Mouse (Mus musculus) right cerebral cortex, postnatal 25 days (tissue): Measurements from ENCODE around the gene Npr3.
A peak's percentile ranks its signal among the peaks of the same experiment; 100 is the strongest.

ENCODE experiments used
- DNase-seq: peaks from one replicate; pipeline ENCODE4 v3.0.0; 2022

The Npr3 gene

DNA sequence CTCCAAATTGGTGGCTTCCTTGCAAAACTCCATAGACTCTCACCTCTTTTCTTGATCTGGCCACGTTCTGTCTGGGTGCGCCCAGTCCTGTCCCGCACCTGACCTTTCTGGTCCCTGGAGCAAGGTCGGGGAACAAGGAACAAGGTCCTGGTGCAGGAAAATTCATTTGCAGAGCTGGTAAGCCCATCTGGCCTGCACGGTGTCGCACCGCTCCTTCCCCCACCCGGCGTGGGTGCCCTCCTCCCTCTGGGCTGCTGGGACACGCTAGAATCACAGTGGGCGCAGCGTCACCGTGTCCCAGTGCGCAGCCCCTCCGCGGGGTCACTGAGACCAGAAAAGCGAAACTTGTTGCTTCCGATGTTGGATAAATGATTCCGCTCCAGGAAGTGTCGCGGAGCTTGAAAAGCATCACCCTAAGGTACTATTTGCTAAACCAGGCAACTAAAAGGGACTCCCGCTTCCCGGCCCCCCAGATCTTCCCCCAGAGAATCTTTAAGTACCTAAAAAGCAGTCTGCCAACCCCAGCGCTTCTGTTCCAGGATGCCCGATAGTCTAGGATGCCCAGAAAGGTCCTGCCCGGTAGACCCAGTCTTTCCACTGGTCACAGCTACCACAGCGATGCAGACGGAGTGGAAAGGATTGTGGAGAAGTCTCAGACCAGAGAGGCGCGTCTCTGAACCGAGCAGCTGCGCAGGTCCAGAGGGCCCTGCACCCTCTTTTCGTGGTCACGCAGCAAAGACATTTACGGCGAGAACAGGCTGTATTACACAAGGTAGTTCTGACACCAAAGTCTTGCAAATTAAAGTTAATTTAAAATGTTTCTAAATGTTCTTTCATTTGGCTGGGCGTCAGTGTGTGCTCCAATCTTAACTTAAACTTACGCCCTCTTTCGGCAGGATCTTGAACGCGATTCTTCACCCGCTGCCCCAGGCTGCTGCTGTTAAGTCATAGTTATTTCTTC, at the start of gene Npr3:
TSS of gene Npr3 (minus strand) at position 717 of the 961 bp plus-strand sequence.
- DNase-seq = peak; percentile 45

- DNase-seq = no peak
Observed at GRCm38 (mm10) chr15:11956129-11956528, 49.0 kb upstream of the Npr3 start.

DNA sequence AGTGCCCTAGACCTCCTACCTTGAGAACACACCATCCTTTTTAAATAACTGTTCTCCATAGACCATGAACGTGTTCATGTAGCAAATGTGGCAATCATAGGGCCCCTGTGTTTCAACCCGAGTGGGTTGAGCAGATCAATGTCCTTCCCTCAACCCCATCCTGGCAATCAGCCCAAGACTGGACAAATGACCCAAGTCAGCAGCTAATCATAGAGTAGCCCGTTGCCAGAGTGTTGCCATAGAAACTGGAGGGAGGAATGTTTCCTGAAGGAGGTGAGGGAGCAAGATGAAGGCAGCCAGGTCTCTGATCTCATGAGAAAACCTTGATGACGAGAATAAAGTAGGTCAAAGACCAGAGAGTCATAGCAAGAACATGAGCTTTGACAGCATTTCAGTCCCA, 47.1 kb upstream of the Npr3 start:
- DNase-seq = no peak

- no peak for DNase-seq
Observed at GRCm38 (mm10) chr15:11952159-11952558, 45.1 kb upstream of the Npr3 start.

DNA sequence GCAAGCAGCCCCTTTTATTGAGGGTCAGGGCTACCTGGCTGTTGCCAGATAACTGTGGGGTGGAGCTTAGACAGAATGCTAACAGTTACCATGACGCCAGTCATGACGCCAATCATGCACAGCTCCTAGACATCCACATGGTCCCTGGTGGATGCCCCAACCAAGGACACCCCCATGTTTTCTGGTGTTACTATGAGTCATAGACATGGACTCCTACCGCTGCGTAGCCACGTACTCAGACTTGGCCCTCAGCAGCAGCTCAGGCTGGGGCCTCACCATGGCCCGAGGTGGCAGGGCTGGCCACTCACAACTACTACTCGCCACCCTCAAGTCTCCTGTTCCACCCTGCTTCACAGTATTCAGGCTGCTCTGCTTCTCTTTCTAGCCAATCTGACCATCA, 44.1 kb upstream of the Npr3 start:
- no peak for DNase-seq

- DNase-seq = no peak
Observed at GRCm38 (mm10) chr15:11950144-11950543, 43.1 kb upstream of the Npr3 start.

GRCm38 (mm10) chr15:11949490-11949889, 42.4 kb upstream of the Npr3 start:
- DNase-seq = no peak

DNA sequence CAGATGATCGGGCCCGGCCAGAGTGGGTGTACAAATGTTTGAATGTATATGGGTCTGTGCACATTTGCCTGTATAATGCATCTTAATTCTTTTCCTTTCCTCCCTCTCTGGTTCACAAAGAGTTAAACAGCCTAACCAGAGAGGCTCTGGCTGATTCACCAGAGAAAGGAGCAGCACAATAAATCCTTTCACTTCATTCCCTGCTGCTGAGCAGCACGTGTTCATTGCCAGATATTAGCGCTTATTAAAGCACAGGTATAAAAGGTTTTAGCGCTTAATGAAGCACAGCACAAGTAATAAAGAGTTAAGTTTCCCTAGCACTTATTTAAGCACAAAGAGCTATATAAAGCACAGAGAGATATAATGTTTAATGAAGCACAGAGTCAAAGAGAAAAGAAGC, 33.8 kb upstream of the Npr3 start:
- no peak for DNase-seq

DNA sequence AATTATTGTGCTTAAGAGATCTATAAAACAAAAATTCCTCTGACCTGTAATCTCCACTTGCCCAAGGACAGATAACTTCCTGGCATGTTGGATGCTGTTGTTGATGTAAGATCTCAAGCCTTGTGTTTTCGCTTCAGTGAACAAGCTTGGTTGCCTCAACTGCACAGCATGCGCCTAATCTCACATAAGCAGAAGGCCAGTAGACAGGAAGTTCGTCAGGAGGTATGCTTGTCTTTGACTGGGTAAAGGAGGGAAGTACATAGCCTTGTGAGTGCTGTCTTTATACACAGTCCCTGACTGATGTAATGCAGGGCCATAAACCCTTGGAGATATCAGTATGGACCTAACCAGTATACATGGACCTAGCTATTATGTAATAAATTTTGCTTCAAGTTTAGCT, 20.7 kb upstream of the Npr3 start:
- no peak for DNase-seq

DNA sequence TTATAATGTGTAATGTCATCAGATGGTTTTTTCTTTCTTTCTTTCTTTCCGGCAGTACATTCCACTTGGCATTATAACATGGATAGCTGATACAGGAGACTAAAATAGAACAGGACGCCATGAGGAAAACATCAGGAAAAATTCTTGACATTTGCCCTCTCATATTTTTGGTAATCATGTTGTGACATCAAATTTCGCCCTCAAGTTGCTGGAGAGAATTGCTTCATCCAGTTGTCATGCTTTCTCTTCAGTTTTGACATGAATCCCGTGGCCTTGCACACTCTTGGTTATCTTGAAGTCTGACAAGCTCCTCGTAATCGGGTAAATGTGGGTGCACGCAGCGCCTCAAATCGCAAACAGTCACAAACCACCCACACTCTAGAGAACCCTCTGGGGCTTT, 7.0 kb upstream of the Npr3 start:
- DNase-seq = no peak

DNA sequence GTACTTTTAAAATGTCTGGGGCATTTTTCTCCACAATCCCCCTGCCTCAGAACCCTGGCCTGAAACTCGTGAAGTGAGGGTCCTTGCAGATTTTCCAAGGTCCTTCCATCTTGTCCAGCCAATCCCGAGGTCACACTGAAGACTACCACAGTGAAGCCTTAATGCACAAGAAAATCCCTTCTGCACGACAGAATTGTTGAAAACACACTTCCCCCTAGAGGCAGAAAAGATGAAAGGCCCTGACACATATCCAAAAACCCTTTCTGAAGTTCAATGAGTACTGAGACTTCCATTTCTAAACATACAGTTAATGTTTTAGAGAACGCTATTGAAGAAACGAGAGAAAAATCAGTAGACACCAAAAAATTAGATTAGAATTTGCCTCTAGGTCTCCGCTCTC, 2.8 kb upstream of the Npr3 start:
- DNase-seq = no peak

- DNase-seq = no peak
Observed at GRCm38 (mm10) chr15:11908166-11908565, 1.1 kb upstream of the Npr3 start.

- peak; percentile 48 for DNase-seq
Observed at GRCm38 (mm10) chr15:11906021-11906570, 991 bp downstream of the Npr3 start.

- peak; percentile 62 for DNase-seq
Observed at GRCm38 (mm10) chr15:11904848-11905672, 2.0 kb downstream of the Npr3 start.

DNA sequence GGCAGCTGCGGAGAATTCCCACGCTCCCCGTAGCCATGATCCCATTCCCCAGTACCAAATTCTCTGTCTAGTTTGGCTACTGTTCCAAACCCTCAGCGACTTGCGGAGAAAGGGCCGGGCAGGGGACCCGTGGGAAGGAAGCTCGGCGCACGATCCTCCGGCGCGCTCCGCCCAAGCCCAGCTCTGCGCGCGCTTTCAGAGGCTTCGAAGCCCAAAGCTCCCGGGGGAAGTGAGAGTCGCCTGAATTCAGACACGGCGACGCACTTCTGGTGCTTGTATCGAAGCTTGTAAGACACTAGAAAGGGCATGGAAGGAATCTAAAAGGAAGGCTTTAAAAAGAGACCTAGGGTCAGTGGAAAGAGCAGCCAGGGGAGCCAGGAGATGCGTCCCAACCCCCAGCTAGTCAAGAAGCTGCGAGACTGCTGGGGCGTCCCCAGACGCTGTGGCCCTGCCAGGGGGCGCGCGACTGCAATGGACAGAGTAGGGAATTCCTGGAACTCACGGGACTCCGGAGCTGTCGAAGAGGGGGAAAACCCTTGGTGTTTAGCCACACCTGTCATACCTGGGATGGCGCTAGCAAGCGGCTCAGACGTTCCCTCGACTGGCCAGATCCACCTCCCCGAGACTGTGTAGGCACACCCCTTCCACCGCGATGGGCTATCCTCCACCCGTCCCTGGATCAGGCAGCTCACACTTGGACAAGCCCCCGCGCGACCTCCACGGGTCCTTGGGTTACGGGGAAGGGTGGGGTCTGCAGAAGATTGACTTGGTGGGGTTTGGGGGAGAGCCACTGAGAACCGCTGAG, 2.8 kb downstream of the Npr3 start:
- DNase-seq = peak; percentile 54

DNA sequence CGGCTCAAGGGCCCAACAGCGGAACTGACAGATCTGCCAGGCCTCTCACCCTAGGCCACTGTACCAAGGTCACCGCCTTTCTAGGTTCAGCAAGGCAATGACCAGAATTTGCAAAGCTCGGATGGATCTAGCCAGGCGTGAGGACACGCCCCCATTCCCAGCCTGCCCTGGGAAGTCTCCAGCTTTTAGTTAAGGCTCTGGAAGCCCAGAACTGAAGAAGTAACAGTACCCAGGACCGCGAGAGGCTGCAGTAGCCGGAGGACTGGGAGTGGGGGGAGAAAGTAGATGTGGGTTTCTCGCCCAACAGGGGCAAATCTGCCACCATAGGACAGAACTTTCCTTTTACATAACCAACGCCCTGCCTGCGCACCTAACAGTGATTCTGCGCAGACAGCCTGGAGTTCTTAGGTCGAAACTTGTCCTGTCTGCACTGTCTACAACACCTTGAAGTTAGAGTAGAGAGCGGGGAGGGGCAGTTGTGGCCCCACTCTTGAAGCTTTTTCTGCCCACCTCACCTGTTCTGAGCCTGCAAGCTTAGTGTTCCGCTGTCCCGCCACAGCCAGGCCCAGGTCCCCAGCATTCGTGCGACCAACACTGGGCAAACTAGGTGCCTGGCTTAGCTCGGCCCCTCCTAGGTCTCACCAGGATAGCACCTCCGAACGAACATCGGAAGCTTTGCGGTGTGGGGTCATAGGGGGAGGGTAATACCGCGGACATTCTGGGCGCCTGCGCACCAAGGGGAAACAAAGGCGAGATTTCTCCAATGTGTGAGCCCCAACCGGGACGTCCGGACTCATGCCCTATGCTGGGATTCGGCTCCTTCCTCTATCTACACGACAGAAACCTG, 3.7 kb downstream of the Npr3 start:
- peak; percentile 12 for DNase-seq

DNA sequence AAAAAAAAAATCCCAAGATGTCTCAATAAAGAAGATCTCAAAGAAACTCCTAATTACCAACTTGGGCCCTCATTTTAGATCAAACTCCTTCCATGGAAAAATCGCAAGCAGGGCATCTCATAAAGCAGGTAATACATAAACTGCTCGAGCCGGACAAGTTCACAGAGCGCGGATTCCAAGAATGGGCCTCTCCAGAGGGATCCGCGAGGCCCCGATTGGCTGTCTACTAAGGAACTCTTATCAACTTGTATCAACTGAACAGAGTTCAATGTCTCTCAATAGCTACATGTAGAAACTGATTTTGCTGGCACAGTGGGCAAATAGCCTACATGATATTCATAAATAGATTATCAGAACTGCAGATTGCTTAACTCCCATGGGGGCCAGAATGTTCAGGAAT, 9.5 kb downstream of the Npr3 start:
- no peak for DNase-seq

GRCm38 (mm10) chr15:11897162-11897561, 9.9 kb downstream of the Npr3 start:
- no peak for DNase-seq

- DNase-seq = no peak
Observed at GRCm38 (mm10) chr15:11893969-11894368, 13.1 kb downstream of the Npr3 start.

DNA sequence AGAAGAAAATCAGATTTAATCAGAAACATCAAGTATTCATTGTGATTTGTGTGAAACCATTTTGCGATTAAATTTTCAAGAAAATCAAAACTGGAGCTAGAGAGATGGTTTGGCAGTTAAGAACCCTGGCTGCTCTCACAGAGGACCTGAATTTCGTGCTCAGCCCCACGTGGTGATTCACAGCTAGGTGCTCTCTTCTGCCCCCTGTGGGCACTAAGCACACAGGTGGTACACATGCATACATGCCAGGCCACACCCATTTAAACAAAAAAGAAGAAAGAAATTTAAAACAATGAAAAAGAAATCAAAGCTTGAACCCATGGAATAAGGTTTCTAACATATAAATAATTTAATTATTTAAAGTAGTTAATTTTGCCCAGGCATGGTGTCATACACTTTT, 15.7 kb downstream of the Npr3 start:
- DNase-seq = no peak

- DNase-seq = no peak
Observed at GRCm38 (mm10) chr15:11882508-11883205, 24.4 kb downstream of the Npr3 start.
